Mouse (Mus musculus) layer of hippocampus, adult 8-10 months (tissue): ENCODE results near the gene Olfr1200. TPM values are rescaled to one million over a fixed set of nuclear protein-coding genes. Genes with fewer than 3 reads are reported as not detected.

Experiments
- DNase-seq, 2 experiments: peaks; one replicate each; pipeline ENCODE4 v3.0.0; 2022; ENCODE audit warnings: low spot score in 2 of 2
- total RNA-seq, 4 experiments: library from RNA; stranded (reverse); gene quantifications; 2 replicates each; pipeline ENCODE4 v1.2.4; 2022

The Olfr1200 gene
- not detected for total RNA-seq

GRCm38 (mm10) chr2:88770388-88770787 lies at the start of gene Olfr1200:
Gene Olfr1200 (minus strand): TSS chr2:88770488.
- DNase-seq: no peak

- DNase-seq: no peak
These were observed 43.9 kb upstream of the Olfr1200 start, which contains the start of gene Olfr1202 for GRCm38 (mm10) chr2:88814196-88814595. Gene Olfr1202 (plus strand): TSS chr2:88814496.

GRCm38 (mm10) chr2:88792736-88793135 lies 22.4 kb upstream of the Olfr1200 start, which contains the start of gene Olfr1201:
Gene Olfr1201 (plus strand): TSS chr2:88793036.
- DNase-seq: no peak

- DNase-seq: no peak
These were observed 9.9 kb downstream of the Olfr1200 start, which contains the start of gene Olfr1199 for GRCm38 (mm10) chr2:88760369-88760768. Gene Olfr1199 (minus strand): TSS chr2:88760469.

GRCm38 (mm10) chr2:88751270-88751669 lies 19.0 kb downstream of the Olfr1200 start, which contains the start of gene Olfr1198:
Gene Olfr1198 (minus strand): TSS chr2:88751370.
- no peak for DNase-seq

- no peak for DNase-seq
These were observed 26.9 kb downstream of the Olfr1200 start for GRCm38 (mm10) chr2:88743379-88743778.

- DNase-seq: no peak
These were observed 38.0 kb downstream of the Olfr1200 start, which contains the start of gene Olfr1197 for GRCm38 (mm10) chr2:88732266-88732665. Gene Olfr1197 (minus strand): TSS chr2:88732366.

Other genes with a start within 250 kb of the Olfr1200 start
- not detected for gene Olfr1188, start 213.6 kb downstream of the Olfr1200 start, total RNA-seq
- not detected for gene Olfr1189, start 184.0 kb downstream of the Olfr1200 start, total RNA-seq
- gene Olfr1191-ps1, start 129.9 kb downstream of the Olfr1200 start, total RNA-seq: under 1 TPM in 1 of 4 experiments, not detected in 3; 0.06 TPM
- gene Olfr1192-ps1, start 122.0 kb downstream of the Olfr1200 start, total RNA-seq: not detected
- gene Olfr1193, start 94.9 kb downstream of the Olfr1200 start, total RNA-seq: not detected
- not detected for gene Olfr1195, start 81.3 kb downstream of the Olfr1200 start, total RNA-seq
- not detected for gene Olfr1196, start 65.9 kb downstream of the Olfr1200 start, total RNA-seq
- gene Olfr1197, start 38.1 kb downstream of the Olfr1200 start, total RNA-seq: not detected
- not detected for gene Olfr1198, start 19.1 kb downstream of the Olfr1200 start, total RNA-seq
- not detected for gene Olfr1199, start 10.0 kb downstream of the Olfr1200 start, total RNA-seq
- not detected for gene Olfr1201, start 22.5 kb upstream of the Olfr1200 start, total RNA-seq
- not detected for gene Olfr1202, start 44.0 kb upstream of the Olfr1200 start, total RNA-seq
- gene Olfr1205, start 59.2 kb upstream of the Olfr1200 start, total RNA-seq: not detected
- gene Olfr1204, start 78.8 kb upstream of the Olfr1200 start, total RNA-seq: not detected
- gene Olfr1206, start 92.7 kb upstream of the Olfr1200 start, total RNA-seq: not detected
- not detected for gene Olfr1208, start 131.8 kb upstream of the Olfr1200 start, total RNA-seq
- gene Olfr1209, start 144.7 kb upstream of the Olfr1200 start, total RNA-seq: not detected
- gene Olfr1211, start 167.6 kb upstream of the Olfr1200 start, total RNA-seq: not detected
- not detected for gene Olfr1212, start 183.5 kb upstream of the Olfr1200 start, total RNA-seq
- not detected for gene Gm13762, start 209.8 kb upstream of the Olfr1200 start, total RNA-seq
- gene Olfr1214, start 222.2 kb upstream of the Olfr1200 start, total RNA-seq: not detected
- gene Olfr1215, start 236.5 kb upstream of the Olfr1200 start, total RNA-seq: not detected
- not detected for gene Olfr1216, start 247.9 kb upstream of the Olfr1200 start, total RNA-seq